Mouse (Mus musculus) ES-E14 (cell line): ENCODE results near the gene Ncoa7. TPM values are rescaled to one million over a fixed set of nuclear protein-coding genes. Genes with fewer than 3 reads are reported as not detected.

Experiments used
- DNase-seq: peaks from one replicate; pipeline ENCODE4 v3.0.0-alpha.2; 2013; ENCODE audit warnings: low read depth, low spot score
- H3K27ac ChIP-seq: 2 replicates; pipeline ENCODE4 v1.5.1; 2012; ENCODE audit warnings: low read depth, mild to moderate bottlenecking, low read length, moderate library complexity, mixed read lengths; ENCODE audit not compliant: poor library complexity, insufficient read depth, severe bottlenecking
- H3K36me3 ChIP-seq: 2 replicates; pipeline ENCODE4 v1.6.1; 2012; ENCODE audit warnings: mild to moderate bottlenecking, low read length, moderate library complexity, mixed read lengths; ENCODE audit not compliant: control insufficient read depth, poor library complexity, insufficient read depth, severe bottlenecking
- H3K4me1 ChIP-seq, 2 experiments: fragments of 150-350 bp in 1 of 2; sonication (generic) in 1 of 2; 2 replicates each; pipeline ENCODE4 v1.6.1; 2012; ENCODE audit warnings: low read length in 2 of 2, mild to moderate bottlenecking in 1 of 2, mixed read lengths in 1 of 2; ENCODE audit not compliant: control insufficient read depth in 2 of 2, insufficient read depth in 2 of 2, poor library complexity in 1 of 2
- H3K4me3 ChIP-seq, 2 experiments: fragments of 150-350 bp in 1 of 2; sonication (generic) in 1 of 2; 2 replicates each; pipeline ENCODE4 v1.5.1; 2012; ENCODE audit warnings: low read length in 2 of 2, low read depth in 1 of 2, mild to moderate bottlenecking in 1 of 2, mixed read lengths in 1 of 2; ENCODE audit not compliant: insufficient read depth in 1 of 2, poor library complexity in 1 of 2, severe bottlenecking in 1 of 2
- H3K9ac ChIP-seq: 2 replicates; pipeline ENCODE4 v1.6.1; 2012; ENCODE audit warnings: low read depth, mild to moderate bottlenecking, low read length, mixed read lengths; ENCODE audit not compliant: poor library complexity, insufficient read depth, severe bottlenecking
- H3K9me3 ChIP-seq: fragments of 150-350 bp; sonication (generic); 2 replicates; pipeline ENCODE4 v1.6.1; 2012; ENCODE audit warnings: low read depth, mild to moderate bottlenecking, low read length; ENCODE audit not compliant: control insufficient read depth, insufficient read depth
- CHD2 ChIP-seq: IDR thresholded peaks from 2 replicates; pipeline ENCODE4 v1.6.1; 2014; ENCODE audit warnings: mild to moderate bottlenecking, low read depth, low read length, inconsistent platforms
- HCFC1 ChIP-seq: IDR thresholded peaks from 2 replicates; pipeline ENCODE4 v1.6.1; 2012; ENCODE audit warnings: low read length, inconsistent platforms, borderline replicate concordance; ENCODE audit not compliant: insufficient read depth
- MAFK ChIP-seq: IDR thresholded peaks from 2 replicates; pipeline ENCODE4 v1.6.1; 2014; ENCODE audit warnings: mild to moderate bottlenecking, low read depth, low read length, inconsistent platforms; ENCODE audit not compliant: insufficient read depth
- ZC3H11A ChIP-seq: IDR thresholded peaks from 2 replicates; pipeline ENCODE4 v1.6.1; 2012; ENCODE audit warnings: low read depth, mild to moderate bottlenecking, inconsistent platforms, low read length, borderline replicate concordance
- ZNF384 ChIP-seq: IDR thresholded peaks from 2 replicates; pipeline ENCODE4 v1.6.1; 2012; ENCODE audit warnings: low read depth, low read length, inconsistent platforms
- in situ Hi-C, 2 experiments: fragments of 600-800 bp; cut with MboI; formaldehyde crosslinking; loops; one replicate each; pipeline ENCODE4 v1.15.1; 2025; ENCODE audit warnings: low sequenced_read_pairs in 2 of 2, inconsistent platforms in 1 of 2; ENCODE audit not compliant: unreplicated experiment in 2 of 2
- total RNA-seq: library from RNA; depleted of rRNA; stranded (reverse); fragments of 300-350 nt; gene quantifications from 2 replicates; pipeline ENCODE4 v1.2.3, GENCODE M21; 2012

Ncoa7 gene
- total RNA-seq, 1 experiment: 8.7 TPM

DNA sequence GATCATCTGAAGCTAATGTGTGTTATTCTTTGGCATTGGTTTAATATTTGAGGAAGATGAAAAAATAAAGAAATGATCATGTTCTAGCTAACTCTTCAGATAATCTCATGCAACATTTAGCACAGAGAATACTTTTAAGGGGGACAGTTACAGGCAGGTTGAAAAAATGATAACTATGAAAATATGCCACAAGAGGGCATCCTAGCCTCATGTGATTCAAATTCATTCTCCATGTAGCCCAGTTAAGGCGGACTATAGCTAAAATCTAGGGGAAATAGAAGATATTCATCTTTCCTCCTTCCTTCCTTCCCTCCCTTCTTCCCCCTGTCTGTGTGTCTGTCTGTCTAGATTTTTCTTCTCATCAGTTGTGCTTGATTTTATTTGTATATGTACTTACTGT is 21.9 kb upstream of the Ncoa7 start:
- DNase-seq: no peak
- peaks cover 6% of the 10 kb centered on the region; the same call in 1 of the 2 replicates for H3K9me3 ChIP-seq
- no peak overlapping the region for H3K9ac ChIP-seq
- no peaks in the 10 kb centered on the region for H3K4me1 ChIP-seq
- no peaks in the 10 kb centered on the region for H3K36me3 ChIP-seq
- in situ Hi-C loops: loop anchor here in 1 of 2 experiments (25.0 kb wide), 1 partner anchor 487 kb away; the partner anchor contains the start of gene Hddc2
- no peak overlapping the region for H3K4me3 ChIP-seq
- no peak overlapping the region for H3K27ac ChIP-seq
- TF ChIP-seq CHD2 (no peak), HCFC1 (no peak), ZC3H11A (peak; percentile 39; the same call in 1 of the 2 replicates)

DNA sequence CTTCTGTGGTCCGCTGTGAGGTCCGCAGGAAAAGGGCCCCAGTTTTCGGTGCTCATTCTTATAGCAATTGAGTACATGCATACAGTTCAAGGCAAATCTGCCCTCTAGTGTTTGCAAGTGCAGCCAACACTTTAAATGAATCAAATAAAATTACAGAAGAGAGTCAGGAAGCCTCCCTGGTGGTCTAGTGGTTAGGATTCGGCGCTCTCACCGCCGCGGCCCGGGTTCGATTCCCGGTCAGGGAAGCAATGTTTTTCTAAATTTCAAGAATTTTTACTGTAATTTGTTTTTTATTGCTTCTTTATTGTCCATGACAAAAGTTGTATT is 7.8 kb upstream of the Ncoa7 start:
- H3K9ac ChIP-seq: no peak overlapping the region
- no peak overlapping the region for H3K27ac ChIP-seq
- peaks cover 15% of the 10 kb centered on the region for H3K9me3 ChIP-seq
- H3K4me1 ChIP-seq: 0 out of 4 replicates have a peak, but pooled peaks cover 0 to 2% of the 10 kb centered on the region in 2 experiments
- peak overlapping the region; percentile 5 to 25; a peak in 3 of 4 replicates for H3K4me3 ChIP-seq
- TF ChIP-seq ZNF384 (no peak), MAFK (peak; percentile 89), ZC3H11A (peak; percentile 66; the same call in 1 of the 2 replicates)
- DNase-seq: peak; percentile 59
- in situ Hi-C loops: no loop called here
- H3K36me3 ChIP-seq: no peaks in the 10 kb centered on the region

DNA sequence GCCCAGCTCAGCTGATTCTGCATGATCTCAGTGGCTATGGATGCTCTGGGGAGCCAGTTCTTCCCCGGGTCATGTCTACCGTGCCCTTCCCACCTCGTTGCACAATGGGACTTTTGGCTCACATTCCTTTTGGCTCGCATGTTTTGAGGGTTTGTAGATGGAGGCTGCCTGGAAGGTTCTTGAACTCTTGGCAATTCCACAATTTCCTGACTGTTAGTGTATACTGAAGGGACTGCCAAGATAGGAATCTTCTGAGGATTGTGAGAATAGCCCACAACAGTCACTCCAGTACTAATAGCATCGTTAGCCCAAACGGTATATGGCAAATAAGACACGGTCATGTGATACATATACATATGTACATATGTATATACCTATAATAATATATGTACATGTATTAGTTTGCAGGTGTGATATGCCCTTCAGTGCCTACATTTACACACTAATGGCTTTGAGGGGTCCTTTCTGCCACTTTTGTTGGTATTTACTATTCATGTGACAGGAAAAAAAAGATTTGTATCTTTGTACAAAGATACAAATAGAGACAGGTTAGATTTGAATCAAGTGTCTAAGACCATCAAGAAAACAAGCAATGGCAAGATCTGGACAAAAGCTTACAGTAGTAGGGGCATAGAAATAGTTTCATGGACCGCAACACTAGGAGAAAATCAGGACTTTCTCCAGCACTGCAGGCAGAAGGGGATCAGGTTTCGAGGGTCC is 7.3 kb upstream of the Ncoa7 start:
- no peak overlapping the region for H3K9ac ChIP-seq
- in situ Hi-C loops: no loop called here

DNA sequence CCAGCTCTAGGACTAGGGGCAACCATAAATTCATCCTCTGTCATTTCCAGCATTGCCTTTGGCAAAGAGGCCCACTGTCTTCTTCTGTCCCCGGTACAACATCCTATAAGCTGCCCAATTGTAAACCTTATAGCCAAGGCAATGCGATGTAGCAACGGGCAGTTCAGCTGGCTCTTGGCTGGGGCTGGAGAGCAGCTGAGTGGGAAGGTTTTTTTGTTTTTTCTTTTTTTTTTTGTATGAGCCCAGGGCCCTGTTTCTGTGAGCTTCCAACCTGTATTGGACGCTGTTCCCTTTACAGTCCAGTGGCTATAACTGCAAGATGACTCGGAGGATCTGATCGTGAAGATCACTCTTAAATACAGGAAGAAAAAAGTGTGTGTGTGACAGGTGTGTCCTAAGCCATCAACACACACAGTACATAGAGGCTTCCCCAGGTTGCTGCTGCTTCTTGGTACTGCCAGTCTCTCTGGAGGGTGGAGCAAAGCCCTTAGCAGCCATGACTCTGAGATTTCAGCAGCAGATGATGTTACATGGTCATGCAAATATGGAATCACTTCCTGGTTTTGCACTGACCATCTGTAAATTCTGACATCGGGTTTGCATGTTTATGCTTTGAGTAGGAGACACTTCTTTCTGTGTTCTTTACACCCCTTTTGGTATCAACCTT is 594 bp upstream of the Ncoa7 start:
- no peaks in the 10 kb centered on the region for H3K36me3 ChIP-seq
- in situ Hi-C loops: loop anchor here in 1 of 2 experiments (10.0 kb wide), 1 partner anchor 179 kb away; the partner anchor contains the start of gene Hint3
- H3K4me3 ChIP-seq: peak overlapping the region; percentile 76 to 91
- peak overlapping the region; percentile 82 for H3K9ac ChIP-seq
- H3K4me1 ChIP-seq: 0 out of 4 replicates have a peak, but pooled peaks cover 0 to 2% of the 10 kb centered on the region in 2 experiments
- TF ChIP-seq ZC3H11A (no peak), ZNF384 (no peak), MAFK (no peak), CHD2 (no peak), HCFC1 (no peak)
- no peaks in the 10 kb centered on the region for H3K9me3 ChIP-seq
- no peak overlapping the region for H3K27ac ChIP-seq
- DNase-seq: no peak

More for the DNA sequence above, 7.3 kb upstream of the Ncoa7 start:
- no peak for TF ChIP-seq CHD2
- no peak for TF ChIP-seq ZC3H11A
- TF ChIP-seq ZNF384: no peak
- no peak for TF ChIP-seq MAFK
- TF ChIP-seq HCFC1: no peak
- no peak overlapping the region for H3K27ac ChIP-seq
- no peaks in the 10 kb centered on the region for H3K36me3 ChIP-seq
- peak overlapping the region; percentile 5 to 25; a peak in 3 of 4 replicates for H3K4me3 ChIP-seq
- DNase-seq: peak; percentile 22
- H3K9me3 ChIP-seq: peaks cover 15% of the 10 kb centered on the region
- H3K4me1 ChIP-seq: 0 out of 4 replicates have a peak, but pooled peaks cover 0 to 2% of the 10 kb centered on the region in 2 experiments
